19 mouse cellular contexts compared by ENCODE assay signal in the genomic region with DNA sequence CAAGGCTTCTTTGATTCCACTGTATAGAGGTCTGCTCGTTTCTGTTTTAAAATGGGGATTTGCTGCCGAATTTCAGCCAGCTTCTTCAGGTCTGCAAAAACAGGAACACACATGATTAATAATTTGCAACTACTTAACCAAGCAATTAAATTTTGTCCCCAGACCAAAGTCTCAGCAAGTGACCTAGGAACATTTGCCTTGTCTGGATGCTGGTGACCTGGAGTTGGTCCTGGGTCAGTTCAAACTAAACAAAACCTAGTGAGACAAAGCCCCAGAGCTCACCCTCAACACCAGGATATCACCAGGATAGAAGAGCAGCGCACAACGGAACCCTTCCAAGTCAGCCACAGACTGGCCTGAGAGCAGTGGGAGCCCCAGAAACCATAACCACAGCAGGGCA. TPM values are rescaled to one million over a fixed set of nuclear protein-coding genes. Genes with fewer than 3 reads are reported as not detected.
A peak's percentile ranks its signal among the peaks of the same experiment; 100 is the strongest.
DNase-seq lines count a peak whose midpoint lies in the region; ATAC-seq and TF ChIP-seq lines count a peak whose summit lies in the region.
"Had no signal": no experiment of that assay in that cellular context is flagged by ENCODE, and none has a peak within 500 bp of the region (broad histone marks: within the 10 kb centered on the region; RNA-seq: fewer than 3 reads in every experiment).

No protein-coding gene starts in this region.

- no peaks in the 10 kb centered on the region for H3K9me3 ChIP-seq in kidney, embryonic 15.5 days (replicated peaks)
- no peaks in the 10 kb centered on the region for H3K9me3 ChIP-seq in midbrain, embryonic 16.5 days (replicated peaks; ENCODE audit: control insufficient read depth, low read length, poor library complexity, severe bottlenecking)
- H3K9me3 ChIP-seq in midbrain, embryonic 11.5 days (ENCODE audit: control insufficient read depth, low read length), result no peaks in the 10 kb centered on the region
- H3K9me3 ChIP-seq: embryonic facial prominence, embryonic 12.5 days; forebrain, embryonic 15.5 days; heart, embryonic 12.5 days; hindbrain, embryonic 10.5 days had no signal

- H3K4me1 ChIP-seq in kidney, embryonic 15.5 days, result no peaks in the 10 kb centered on the region
- no peaks in the 10 kb centered on the region for H3K4me1 ChIP-seq in midbrain, embryonic 16.5 days (ENCODE audit: control insufficient read depth, insufficient read depth, low read length)
- no peaks in the 10 kb centered on the region for H3K4me1 ChIP-seq in midbrain, embryonic 11.5 days (ENCODE audit: control insufficient read depth, insufficient read depth, low read length)
- H3K4me1 ChIP-seq: embryonic facial prominence, embryonic 12.5 days; forebrain, embryonic 15.5 days; heart, embryonic 12.5 days; hindbrain, embryonic 10.5 days had no signal

- TF ChIP-seq CTCF in gastrocnemius, adult 2 months (IDR thresholded peaks at IDR 0.05), result no peak

- no peak overlapping the region for H3K9ac ChIP-seq in kidney, embryonic 15.5 days
- H3K9ac ChIP-seq in midbrain, embryonic 16.5 days (ENCODE audit: low read depth, low read length), result no peak overlapping the region
- H3K9ac ChIP-seq in midbrain, embryonic 11.5 days (ENCODE audit: low read length), result no peak overlapping the region
- H3K9ac ChIP-seq: embryonic facial prominence, embryonic 12.5 days; forebrain, embryonic 15.5 days; heart, embryonic 12.5 days had no signal

- H3K27ac ChIP-seq in kidney, embryonic 15.5 days, result no peak overlapping the region
- H3K27ac ChIP-seq in midbrain, embryonic 16.5 days (ENCODE audit: low read length), result no peak overlapping the region
- no peak overlapping the region for H3K27ac ChIP-seq in midbrain, embryonic 11.5 days (ENCODE audit: low read depth, low read length)
- no peak overlapping the region for H3K27ac ChIP-seq in gastrocnemius, adult 2 months
- H3K27ac ChIP-seq: embryonic facial prominence, embryonic 12.5 days; forebrain, embryonic 15.5 days; heart, adult 2 months; hindbrain, embryonic 10.5 days had no signal

- WGBS in kidney, embryonic 15.5 days, result 82% methylated on average over 4 of the region's 4 CpGs
- 89% methylated on average over 4 of the region's 4 CpGs for WGBS in midbrain, embryonic 16.5 days
- 86% methylated on average over 4 of the region's 4 CpGs for WGBS in midbrain, embryonic 11.5 days

- ATAC-seq in kidney, embryonic 15.5 days (replicated peaks; ENCODE audit: low FRiP score), result no peak
- ATAC-seq in midbrain, embryonic 16.5 days, result 0 out of 2 replicates have a peak, but pooled peaks have one; percentile 30
- ATAC-seq in midbrain, embryonic 11.5 days (ENCODE audit: low FRiP score), result no peak
- ATAC-seq: activated CD4-positive, CD25-positive, alpha-beta regulatory T cell, adult 4 months; forebrain, embryonic 15.5 days; Patski had no signal

- no peaks in the 10 kb centered on the region for H3K27me3 ChIP-seq in kidney, embryonic 15.5 days
- no peaks in the 10 kb centered on the region for H3K27me3 ChIP-seq in midbrain, embryonic 16.5 days (ENCODE audit: control insufficient read depth, insufficient read depth, low read depth, low read length)
- no peaks in the 10 kb centered on the region for H3K27me3 ChIP-seq in midbrain, embryonic 11.5 days (ENCODE audit: control insufficient read depth, insufficient read depth, low read length)
- H3K27me3 ChIP-seq: embryonic facial prominence, embryonic 12.5 days; forebrain, embryonic 15.5 days; heart, embryonic 12.5 days; Patski had no signal

- intact Hi-C loops in gastrocnemius, adult 2 months (cut with DNase I), result no loop called here

- peaks cover 87% of the 10 kb centered on the region for H3K36me3 ChIP-seq in kidney, embryonic 15.5 days
- H3K36me3 ChIP-seq in midbrain, embryonic 16.5 days (ENCODE audit: control insufficient read depth, insufficient read depth, low read length), result peaks cover 20% of the 10 kb centered on the region
- H3K36me3 ChIP-seq in midbrain, embryonic 11.5 days (ENCODE audit: control insufficient read depth, insufficient read depth, low read length), result peaks cover 2% of the 10 kb centered on the region

- DNase-seq in kidney, adult 11 months, result peak; percentile 64
- peak; percentile 31 for DNase-seq in kidney, postnatal 14 days
- no peak for DNase-seq in kidney, adult 18-20 months
- DNase-seq in midbrain, embryonic 11.5 days (ENCODE audit: low spot score, missing footprints), result no peak
- DNase-seq in gastrocnemius, adult 2 months, result no peak
- DNase-seq: adrenal gland, postnatal 14 days; cerebellum, adult 11-12 months; cerebellum, adult 9-10 months; cerebellum, postnatal 25 days; gastrocnemius, postnatal 10 days; heart, adult 2 months had no signal

- H3K4me3 ChIP-seq in kidney, embryonic 15.5 days (replicated peaks), result no peak overlapping the region
- no peak overlapping the region for H3K4me3 ChIP-seq in midbrain, embryonic 16.5 days (ENCODE audit: low read depth, low read length)
- H3K4me3 ChIP-seq in midbrain, embryonic 11.5 days (ENCODE audit: low read depth, low read length), result no peak overlapping the region
- H3K4me3 ChIP-seq in gastrocnemius, adult 2 months, result no peak overlapping the region
- H3K4me3 ChIP-seq: embryonic facial prominence, embryonic 12.5 days; forebrain, embryonic 15.5 days; heart, adult 2 months; heart, embryonic 12.5 days; hindbrain, embryonic 10.5 days had no signal

- no peak overlapping the region for H3K4me2 ChIP-seq in kidney, embryonic 15.5 days
- no peak overlapping the region for H3K4me2 ChIP-seq in midbrain, embryonic 16.5 days (ENCODE audit: low read length)
- H3K4me2 ChIP-seq in midbrain, embryonic 11.5 days, result no peak overlapping the region
- H3K4me2 ChIP-seq: embryonic facial prominence, embryonic 12.5 days; forebrain, embryonic 15.5 days; heart, embryonic 12.5 days had no signal

RNA-seq across cellular contexts. Expression of a gene that starts 10.1 kb away (rescaled TPM):
- polyA plus RNA-seq in kidney, embryonic 15.5 days (2015; fragmentation: Nextera tagmentation; extraction: Ambion mirVana), result 100 and 104 TPM in 2 replicates
- polyA plus RNA-seq in midbrain, embryonic 16.5 days (2015; fragmentation: Nextera tagmentation; extraction: Ambion mirVana), result 44.9 and 60.4 TPM in 2 replicates
- polyA plus RNA-seq in midbrain, embryonic 11.5 days (2014; fragmentation: Nextera tagmentation; extraction: Ambion mirVana), result 43.9 and 49.9 TPM in 2 replicates
- 10 to 100 TPM; 22.7 to 24.3 TPM for total RNA-seq in gastrocnemius, adult 2 months (2021)

RNA-seq across cellular contexts. Expression of a gene that starts 35.6 kb away (rescaled TPM):
- 43.6 and 45.7 TPM in 2 replicates for polyA plus RNA-seq in kidney, embryonic 15.5 days (2015; fragmentation: Nextera tagmentation; extraction: Ambion mirVana)
- polyA plus RNA-seq in midbrain, embryonic 16.5 days (2015; fragmentation: Nextera tagmentation; extraction: Ambion mirVana), result 63.0 and 66.3 TPM in 2 replicates
- 67.9 and 74.1 TPM in 2 replicates for polyA plus RNA-seq in midbrain, embryonic 11.5 days (2014; fragmentation: Nextera tagmentation; extraction: Ambion mirVana)
- 10 to 100 TPM; 31.6 to 37.4 TPM for total RNA-seq in gastrocnemius, adult 2 months (2021)

Comparison
In these comparisons a context has a peak if more than half of its experiments do, and no peak if none do; other contexts are left out.
1. DNase-seq: peak in kidney, adult 11 months (single experiment) and kidney, postnatal 14 days (single experiment); none in kidney, adult 18-20 months (single experiment), midbrain, embryonic 11.5 days (single experiment) and gastrocnemius, adult 2 months (single experiment).